Mouse (Mus musculus) intestine, embryonic 16.5 days (tissue): ENCODE data around the gene Ryr1. TPM values are rescaled to one million over a fixed set of nuclear protein-coding genes. Genes with fewer than 3 reads are reported as not detected.
A peak's percentile ranks its signal among the peaks of the same experiment; 100 is the strongest.

Source experiments
- ATAC-seq: fragments of 200-750 bp; cut with Nextera tagmentation; 2 replicates; pipeline ENCODE4 v1.8.0; 2017; ENCODE audit warnings: moderate TSS enrichment, moderate library complexity
- H3K27ac ChIP-seq: fragments of 300-500 bp; sonication (generic); 2 replicates; pipeline ENCODE4 v1.5.1; 2014; ENCODE audit warnings: mild to moderate bottlenecking, low read length
- H3K27me3 ChIP-seq: fragments of 300-500 bp; sonication (generic); replicated peaks from 2 replicates; pipeline ENCODE4 v1.6.1; 2014; ENCODE audit warnings: low read length, control low read depth, mixed read lengths; ENCODE audit not compliant: control insufficient read depth, insufficient read depth
- H3K36me3 ChIP-seq: fragments of 300-500 bp; sonication (generic); 2 replicates; pipeline ENCODE4 v1.6.1; 2014; ENCODE audit warnings: low read length, control low read depth; ENCODE audit not compliant: control insufficient read depth, insufficient read depth
- H3K4me1 ChIP-seq: fragments of 300-500 bp; sonication (generic); 2 replicates; pipeline ENCODE4 v1.6.1; 2014; ENCODE audit warnings: low read length, control low read depth, mixed read lengths; ENCODE audit not compliant: control insufficient read depth, insufficient read depth
- H3K4me2 ChIP-seq: fragments of 300-500 bp; sonication (generic); 2 replicates; pipeline ENCODE4 v1.6.1; 2014; ENCODE audit warnings: low read depth, low read length, control low read depth
- H3K4me3 ChIP-seq: fragments of 300-500 bp; sonication (generic); 2 replicates; pipeline ENCODE4 v1.5.1; 2014; ENCODE audit warnings: mild to moderate bottlenecking, low read length
- H3K9ac ChIP-seq: fragments of 300-500 bp; sonication (generic); 2 replicates; pipeline ENCODE4 v1.6.1; 2014; ENCODE audit warnings: low read depth, low read length
- H3K9me3 ChIP-seq: fragments of 300-500 bp; sonication (generic); 2 replicates; pipeline ENCODE4 v1.6.1; 2016; ENCODE audit warnings: low read length, control low read depth; ENCODE audit not compliant: control insufficient read depth
- WGBS: fragments of 180-500 bp; shearing (Covaris S2); extraction: QIAGEN DNeasy Blood & Tissue Kit; methylation state at CpG from one replicate; pipeline ENCODE4 v1.1.7; 2014; 5-methylcytosine and 5-hydroxymethylcytosine counted together
- polyA plus RNA-seq: library from polyadenylated mRNA; unstranded; fragments of >200 nt; fragmentation: Nextera tagmentation; extraction: Ambion mirVana; gene quantifications from 2 replicates; pipeline ENCODE4 v1.2.1, GENCODE M21; 2015

Ryr1 gene
- polyA plus RNA-seq, 1 experiment from 2014 or later = 0.66 TPM

GRCm38 (mm10) chr7:29167656-29168055 is 42.7 kb upstream of the Ryr1 start:
- no peak overlapping the region for H3K27ac ChIP-seq
- H3K4me1 ChIP-seq = peaks cover 22% of the 10 kb centered on the region
- no peak overlapping the region for H3K4me2 ChIP-seq
- no peaks in the 10 kb centered on the region for H3K9me3 ChIP-seq
- H3K9ac ChIP-seq = no peak overlapping the region
- 34% methylated on average over 16 of the region's 19 CpGs for WGBS
- H3K27me3 ChIP-seq = peaks cover 28% of the 10 kb centered on the region
- no peak overlapping the region for H3K4me3 ChIP-seq
- no peaks in the 10 kb centered on the region for H3K36me3 ChIP-seq
- no peak for ATAC-seq

GRCm38 (mm10) chr7:29162750-29163525 is 38.0 kb upstream of the Ryr1 start:
- H3K27me3 ChIP-seq = peaks cover 4% of the 10 kb centered on the region; the same call in 1 of the 2 replicates
- H3K4me2 ChIP-seq = 0 out of 2 replicates have a peak overlapping the region, but pooled peaks have one; percentile 13
- H3K9ac ChIP-seq = no peak overlapping the region
- H3K4me3 ChIP-seq = no peak overlapping the region
- no peaks in the 10 kb centered on the region for H3K9me3 ChIP-seq
- WGBS = 13% methylated on average over 9 of the region's 9 CpGs
- no peaks in the 10 kb centered on the region for H3K36me3 ChIP-seq
- H3K4me1 ChIP-seq = peaks cover 5% of the 10 kb centered on the region; the same call in 1 of the 2 replicates
- H3K27ac ChIP-seq = no peak overlapping the region
- ATAC-seq = peak; percentile 91

GRCm38 (mm10) chr7:29162294-29162693 is 37.3 kb upstream of the Ryr1 start:
- H3K36me3 ChIP-seq = no peaks in the 10 kb centered on the region
- H3K27ac ChIP-seq = no peak overlapping the region
- H3K4me1 ChIP-seq = peaks cover 5% of the 10 kb centered on the region; the same call in 1 of the 2 replicates
- no peak overlapping the region for H3K9ac ChIP-seq
- no peak overlapping the region for H3K4me2 ChIP-seq
- 67% methylated on average over 5 of the region's 5 CpGs for WGBS
- no peak overlapping the region for H3K4me3 ChIP-seq
- no peak for ATAC-seq
- H3K27me3 ChIP-seq = no peaks in the 10 kb centered on the region; the same call in 1 of the 2 replicates
- H3K9me3 ChIP-seq = no peaks in the 10 kb centered on the region

GRCm38 (mm10) chr7:29158264-29158663 is 33.3 kb upstream of the Ryr1 start:
- Histone ChIP-seq H3K27ac (no peak overlapping the region), H3K4me1 (peaks cover 7% of the 10 kb centered on the region), H3K36me3 (peaks cover 10% of the 10 kb centered on the region), H3K4me2 (no peak overlapping the region), H3K9ac (no peak overlapping the region), H3K9me3 (peaks cover 4% of the 10 kb centered on the region; the same call in 1 of the 2 replicates), H3K4me3 (no peak overlapping the region), H3K27me3 (no peaks in the 10 kb centered on the region; the same call in 1 of the 2 replicates)
- no peak for ATAC-seq
- WGBS = 7% methylated on average over 5 of the region's 5 CpGs

GRCm38 (mm10) chr7:29155838-29156782 is 31.1 kb upstream of the Ryr1 start, which contains the start of gene Fam98c:
Gene Fam98c (minus strand): TSS chr7:29156234.
- Histone ChIP-seq H3K9me3 (peaks cover 4% of the 10 kb centered on the region; the same call in 1 of the 2 replicates), H3K9ac (peak within 1 kb of the TSS; percentile 92), H3K4me1 (peaks cover 3% of the 10 kb centered on the region; the same call in 1 of the 2 replicates), H3K4me2 (peak within 1 kb of the TSS; percentile 88), H3K36me3 (peaks cover 10% of the 10 kb centered on the region), H3K27ac (peak within 1 kb of the TSS; percentile 97), H3K4me3 (peak within 1 kb of the TSS; percentile 92), H3K27me3 (no peaks in the 10 kb centered on the region; the same call in 1 of the 2 replicates)
- 3% methylated on average over 68 of the region's 68 CpGs for WGBS
- ATAC-seq = peak; percentile 86

GRCm38 (mm10) chr7:29155196-29155837 is 30.3 kb upstream of the Ryr1 start:
- Histone ChIP-seq H3K4me2 (peak overlapping the region; percentile 88), H3K36me3 (peaks cover 10% of the 10 kb centered on the region), H3K27ac (peak overlapping the region; percentile 97), H3K4me1 (peaks cover 3% of the 10 kb centered on the region; the same call in 1 of the 2 replicates), H3K27me3 (no peaks in the 10 kb centered on the region; the same call in 1 of the 2 replicates), H3K9ac (peak overlapping the region; percentile 92), H3K9me3 (peaks cover 4% of the 10 kb centered on the region; the same call in 1 of the 2 replicates), H3K4me3 (peak overlapping the region; percentile 92)
- WGBS = 7% methylated on average over 37 of the region's 37 CpGs
- ATAC-seq = peak; percentile 89

GRCm38 (mm10) chr7:29154018-29154720 is 29.2 kb upstream of the Ryr1 start:
- Histone ChIP-seq H3K9ac (no peak overlapping the region), H3K4me3 (no peak overlapping the region), H3K36me3 (peaks cover 10% of the 10 kb centered on the region), H3K9me3 (peaks cover 4% of the 10 kb centered on the region; the same call in 1 of the 2 replicates), H3K27me3 (no peaks in the 10 kb centered on the region; the same call in 1 of the 2 replicates), H3K4me2 (no peak overlapping the region), H3K4me1 (peaks cover 3% of the 10 kb centered on the region; the same call in 1 of the 2 replicates), H3K27ac (no peak overlapping the region)
- WGBS = 95% methylated on average over 14 of the region's 14 CpGs
- ATAC-seq = no peak

- WGBS = 67% methylated on average over 10 of the region's 10 CpGs
- Histone ChIP-seq H3K36me3 (peaks cover 10% of the 10 kb centered on the region), H3K9me3 (peaks cover 4% of the 10 kb centered on the region; the same call in 1 of the 2 replicates), H3K27ac (no peak overlapping the region), H3K27me3 (no peaks in the 10 kb centered on the region), H3K9ac (no peak overlapping the region), H3K4me3 (no peak overlapping the region), H3K4me2 (no peak overlapping the region), H3K4me1 (peaks cover 3% of the 10 kb centered on the region; the same call in 1 of the 2 replicates)
- no peak for ATAC-seq
These were observed 26.5 kb upstream of the Ryr1 start for GRCm38 (mm10) chr7:29151486-29151885.
